ENCODE assay signal across 20 mouse cellular contexts in genomic region chr5:107013393-107013792, GRCm38 (mm10). TPM values are rescaled to one million over a fixed set of nuclear protein-coding genes. Genes with fewer than 3 reads are reported as not detected.
DNase-seq lines count a peak whose midpoint lies in the region; ATAC-seq and TF ChIP-seq lines count a peak whose summit lies in the region.
"Had no signal": no experiment of that assay in that cellular context is flagged by ENCODE, and none has a peak within 500 bp of the region (broad histone marks: within the 10 kb centered on the region; RNA-seq: fewer than 3 reads in every experiment).

No protein-coding gene starts in this region.

- TF ChIP-seq POLR2A in thymus, adult 2 months (IDR thresholded peaks at IDR 0.05; ENCODE audit: control insufficient read depth, extremely low read depth, insufficient read depth, low read length, poor library complexity): no peak

- 49% methylated on average over 2 of the region's 2 CpGs for WGBS in heart, embryonic 13.5 days
- WGBS in thymus, adult 2 months: 67% methylated on average over 2 of the region's 2 CpGs

- ATAC-seq in heart, embryonic 13.5 days (ENCODE audit: extremely low read depth, insufficient number of reproducible peaks, low FRiP score, low TSS enrichment): no peak
- ATAC-seq: intestine, postnatal 0 days; midbrain, embryonic 15.5 days had no signal

- H3K9ac ChIP-seq in heart, embryonic 13.5 days: no peak overlapping the region
- H3K9ac ChIP-seq: hindbrain, embryonic 15.5 days; kidney, embryonic 15.5 days; limb, embryonic 13.5 days; liver, embryonic 15.5 days; midbrain, embryonic 15.5 days had no signal

- H3K4me3 ChIP-seq in heart, embryonic 13.5 days: no peak overlapping the region
- no peak overlapping the region for H3K4me3 ChIP-seq in thymus, adult 2 months (ENCODE audit: control insufficient read depth, insufficient read depth, low read length)
- H3K4me3 ChIP-seq: hindbrain, embryonic 15.5 days; kidney, embryonic 15.5 days; limb, embryonic 13.5 days; liver, embryonic 15.5 days; megakaryocyte, embryonic 14.5 days; midbrain, embryonic 15.5 days had no signal

- H3K9me3 ChIP-seq in heart, embryonic 13.5 days: peaks cover 7% of the 10 kb centered on the region; the same call in 1 of the 2 replicates
- H3K9me3 ChIP-seq: G1E; hindbrain, embryonic 15.5 days; kidney, embryonic 15.5 days; liver, embryonic 15.5 days; megakaryocyte, embryonic 14.5 days; midbrain, embryonic 15.5 days had no signal

- TF ChIP-seq CTCF in thymus, adult 2 months (IDR thresholded peaks at IDR 0.05; ENCODE audit: borderline replicate concordance, control insufficient read depth, extremely low read depth, insufficient read depth, low read length, poor library complexity): no peak

- H3K27me3 ChIP-seq in heart, embryonic 13.5 days (replicated peaks): no peaks in the 10 kb centered on the region
- H3K27me3 ChIP-seq in thymus, adult 2 months (ENCODE audit: control insufficient read depth, insufficient read depth, low read length): no peaks in the 10 kb centered on the region
- H3K27me3 ChIP-seq: hindbrain, embryonic 15.5 days; kidney, embryonic 15.5 days; limb, embryonic 13.5 days; liver, embryonic 15.5 days; midbrain, embryonic 15.5 days had no signal

- H3K4me1 ChIP-seq in heart, embryonic 13.5 days: peaks cover 49% of the 10 kb centered on the region
- peaks cover 28% of the 10 kb centered on the region for H3K4me1 ChIP-seq in thymus, adult 2 months (replicated peaks; ENCODE audit: control insufficient read depth, insufficient read depth, low read length)
- H3K4me1 ChIP-seq: hindbrain, embryonic 15.5 days had no signal

- 0 out of 2 replicates have a peak overlapping the region, but pooled peaks have one; percentile 32 for H3K27ac ChIP-seq in heart, embryonic 13.5 days (replicated peaks)
- no peak overlapping the region for H3K27ac ChIP-seq in thymus, adult 2 months (ENCODE audit: control insufficient read depth, insufficient read depth, low read length)
- H3K27ac ChIP-seq: hindbrain, embryonic 15.5 days; kidney, embryonic 15.5 days; limb, embryonic 13.5 days; liver, embryonic 15.5 days; midbrain, embryonic 15.5 days had no signal

- H3K4me2 ChIP-seq in heart, embryonic 13.5 days: no peak overlapping the region
- H3K4me2 ChIP-seq: hindbrain, embryonic 15.5 days; kidney, embryonic 15.5 days; limb, embryonic 13.5 days; liver, embryonic 15.5 days; midbrain, embryonic 15.5 days had no signal

- H3K36me3 ChIP-seq in heart, embryonic 13.5 days: no peaks in the 10 kb centered on the region
- H3K36me3 ChIP-seq in thymus, adult 2 months (ENCODE audit: control insufficient read depth, insufficient read depth, low read length): no peaks in the 10 kb centered on the region
- H3K36me3 ChIP-seq: G1E; hindbrain, embryonic 15.5 days; kidney, embryonic 15.5 days; limb, embryonic 13.5 days; liver, embryonic 15.5 days; midbrain, embryonic 15.5 days had no signal

- no peak for DNase-seq in heart, adult 8-10 months (ENCODE audit: low spot score)
- peak; percentile 44 for DNase-seq in CD4-positive helper T cell, adult 2 months (ENCODE audit: low read depth, low spot score)
- DNase-seq in NIH3T3 (ENCODE audit: low read depth): peak; percentile 30
- DNase-seq in naive thymus-derived CD4-positive, alpha-beta T cell, adult 2 months (ENCODE audit: low read depth): peak; percentile 50
- DNase-seq in ovary, adult 18-20 months (ENCODE audit: low spot score): no peak
- no peak for DNase-seq in thymus, adult 2 months
- DNase-seq: adrenal gland, postnatal 25 days; cerebellum, adult 11-12 months; embryo, embryonic 11 days; gastrocnemius, postnatal 25 days; heart, postnatal 36 days had no signal

RNA-seq across cellular contexts. Expression of gene Cdc7, which starts 49.3 kb away (rescaled TPM):
- 25.5 and 26.3 TPM in 2 replicates for polyA plus RNA-seq in heart, embryonic 13.5 days (2015; fragmentation: Nextera tagmentation; extraction: Ambion mirVana)
- total RNA-seq in heart, adult 8-10 months (2022): under 1 TPM; 0.28 to 0.76 (median 0.42) TPM
- 26.8 and 32.1 TPM in 2 replicates for polyA plus RNA-seq in thymus, adult 2 months (2012; rRNA removed)

Comparison
In these comparisons a context has a peak if more than half of its experiments do, and no peak if none do; other contexts are left out.
1. DNase-seq: peak in CD4-positive helper T cell, adult 2 months (single experiment), NIH3T3 (single experiment) and naive thymus-derived CD4-positive, alpha-beta T cell, adult 2 months (single experiment); none in heart, adult 8-10 months (single experiment), ovary, adult 18-20 months (single experiment) and thymus, adult 2 months (single experiment).